Mouse (Mus musculus) stomach, embryonic 14.5 days (tissue): ENCODE data around the gene Rxfp1. TPM values are rescaled to one million over a fixed set of nuclear protein-coding genes. Genes with fewer than 3 reads are reported as not detected.

Experiments
- ATAC-seq: fragments of 200-750 bp; cut with Nextera tagmentation; 2 replicates; pipeline ENCODE4 v1.8.0; 2017; ENCODE audit warnings: low read depth, moderate TSS enrichment; ENCODE audit not compliant: insufficient number of reproducible peaks, insufficient read depth, low FRiP score
- H3K27ac ChIP-seq: fragments of 300-500 bp; sonication (generic); 2 replicates; pipeline ENCODE4 v1.5.1; 2014; ENCODE audit warnings: mild to moderate bottlenecking, low read length, moderate library complexity, mixed read lengths
- H3K27me3 ChIP-seq: fragments of 300-500 bp; sonication (generic); 2 replicates; pipeline ENCODE4 v1.6.1; 2014; ENCODE audit warnings: low read length, control low read depth, mixed read lengths; ENCODE audit not compliant: control insufficient read depth, insufficient read depth
- H3K36me3 ChIP-seq: fragments of 300-500 bp; sonication (generic); 2 replicates; pipeline ENCODE4 v1.6.1; 2014; ENCODE audit warnings: mild to moderate bottlenecking, control low read depth, low read length, moderate library complexity, mixed read lengths; ENCODE audit not compliant: control insufficient read depth, insufficient read depth
- H3K4me1 ChIP-seq: fragments of 300-500 bp; sonication (generic); 2 replicates; pipeline ENCODE4 v1.6.1; 2014; ENCODE audit warnings: low read length, control low read depth, mixed read lengths; ENCODE audit not compliant: control insufficient read depth, insufficient read depth
- H3K4me2 ChIP-seq: fragments of 300-500 bp; sonication (generic); replicated peaks from 2 replicates; pipeline ENCODE4 v1.6.1; 2014; ENCODE audit warnings: low read depth, low read length, control low read depth
- H3K4me3 ChIP-seq: fragments of 300-500 bp; sonication (generic); 2 replicates; pipeline ENCODE4 v1.5.1; 2014; ENCODE audit warnings: low read depth, low read length, control low read depth
- H3K9ac ChIP-seq: fragments of 300-500 bp; sonication (generic); replicated peaks from 2 replicates; pipeline ENCODE4 v1.6.1; 2014; ENCODE audit warnings: low read depth, mild to moderate bottlenecking, control low read depth, low read length, moderate library complexity, mixed read lengths
- H3K9me3 ChIP-seq: fragments of 300-500 bp; sonication (generic); 2 replicates; pipeline ENCODE4 v1.6.1; 2016; ENCODE audit warnings: low read depth, low read length, control low read depth; ENCODE audit not compliant: control insufficient read depth
- WGBS: fragments of 180-500 bp; shearing (Covaris S2); extraction: QIAGEN DNeasy Blood & Tissue Kit; methylation state at CpG from one replicate; pipeline ENCODE4 v1.1.7; 2014; 5-methylcytosine and 5-hydroxymethylcytosine counted together
- polyA plus RNA-seq: library from polyadenylated mRNA; unstranded; fragments of >200 nt; fragmentation: Nextera tagmentation; extraction: Ambion mirVana; gene quantifications from 2 replicates; pipeline ENCODE4 v1.2.1, GENCODE M21; 2014

Gene Rxfp1
- polyA plus RNA-seq, 1 experiment from 2014 or later: not detected

- H3K27ac ChIP-seq: peak overlapping the region; percentile 89
- WGBS: 3% methylated on average over 15 of the region's 15 CpGs
- H3K4me3 ChIP-seq: peak overlapping the region; percentile 85
- no peaks in the 10 kb centered on the region for H3K9me3 ChIP-seq
- peaks cover 25% of the 10 kb centered on the region for H3K36me3 ChIP-seq
- H3K9ac ChIP-seq: peak overlapping the region; percentile 86
- no peaks in the 10 kb centered on the region for H3K27me3 ChIP-seq
- H3K4me2 ChIP-seq: peak overlapping the region; percentile 76
- peaks cover 5% of the 10 kb centered on the region; the same call in 1 of the 2 replicates for H3K4me1 ChIP-seq
- no peak for ATAC-seq
Measured at GRCm38 (mm10) chr3:79591793-79592471, 145.7 kb downstream of the Rxfp1 start.

Other genes starting within 250 kb of the Rxfp1 start
- gene Fnip2, start 170.1 kb downstream of the Rxfp1 start, polyA plus RNA-seq: 5.9 and 7.4 TPM in 2 replicates
- 161 and 162 TPM in 2 replicates for gene Ppid, start 146.5 kb downstream of the Rxfp1 start, polyA plus RNA-seq
- gene 4930579G24Rik, start 108.8 kb downstream of the Rxfp1 start, polyA plus RNA-seq: 29.7 and 30.3 TPM in 2 replicates
- gene Etfdh, start 108.4 kb downstream of the Rxfp1 start, polyA plus RNA-seq: 52.5 and 61.4 TPM in 2 replicates
- gene Tmem144, start 114.9 kb upstream of the Rxfp1 start, polyA plus RNA-seq: 2.5 and 3.8 TPM in 2 replicates
- gene Fam198b, start 146.7 kb upstream of the Rxfp1 start, polyA plus RNA-seq: 14.7 and 15.3 TPM in 2 replicates